Mouse (Mus musculus): ENCODE results near the gene Iqschfp. TPM values are rescaled to one million over a fixed set of nuclear protein-coding genes. Genes with fewer than 3 reads are reported as not detected.

The Iqschfp gene
- polyA plus RNA-seq, 1 experiment from 2014 or later, result not detected

DNA sequence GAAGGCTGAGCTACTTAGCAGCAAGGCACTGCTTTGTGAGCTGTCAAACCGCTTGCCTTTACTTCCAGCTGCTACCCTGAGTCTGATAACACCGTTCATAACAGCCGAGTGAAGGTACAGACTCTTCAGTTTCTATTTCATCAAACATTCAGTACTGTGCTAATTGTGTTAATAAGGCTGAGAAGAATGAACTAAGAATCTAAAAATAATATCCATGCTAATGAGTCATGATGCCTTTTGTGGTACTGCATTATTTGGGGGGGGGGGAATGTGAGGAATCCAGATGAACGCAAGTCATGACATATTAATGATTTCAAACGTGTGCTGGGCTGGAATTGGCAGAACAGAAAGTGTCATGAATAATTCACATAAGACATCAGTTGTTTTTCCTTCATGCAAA lies 513.7 kb downstream of the Iqschfp start:
- H3K4me1 ChIP-seq, result peaks cover 10% of the 10 kb centered on the region
- H3K36me3 ChIP-seq, result no peaks in the 10 kb centered on the region
- H3K9me3 ChIP-seq, result no peaks in the 10 kb centered on the region
- peaks cover 8% of the 10 kb centered on the region for H3K27me3 ChIP-seq
- WGBS, result 75% methylated on average over 5 of the region's 5 CpGs
- no peak overlapping the region for H3K4me3 ChIP-seq
- ATAC-seq (ENCODE audit: insufficient number of reproducible peaks, insufficient read depth, low FRiP score, low TSS enrichment, low read depth), result no peak
- H3K9ac ChIP-seq, result no peak overlapping the region
- H3K27ac ChIP-seq, result no peak overlapping the region
- no peak overlapping the region for H3K4me2 ChIP-seq

DNA sequence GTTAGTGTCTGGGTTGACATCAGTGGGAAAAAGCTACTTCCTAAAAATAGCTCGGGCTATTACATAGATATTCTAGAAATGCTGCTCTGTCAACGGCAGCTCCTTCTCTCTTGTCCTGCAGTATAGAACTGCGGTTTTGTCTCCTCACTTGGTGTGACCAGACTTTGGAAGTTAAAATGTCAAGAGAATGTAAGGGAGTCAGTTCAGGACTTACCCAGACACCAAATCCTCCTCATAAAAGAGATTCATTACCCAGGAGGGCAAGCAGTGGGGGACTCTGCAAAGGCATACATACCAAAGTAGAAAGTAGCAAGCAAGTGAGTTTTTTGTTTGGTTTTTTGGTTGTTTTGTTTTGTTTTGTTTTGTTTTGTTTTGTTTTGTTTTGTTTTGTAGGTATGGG lies 520.2 kb downstream of the Iqschfp start:
- Histone ChIP-seq H3K27me3 (no peaks in the 10 kb centered on the region), H3K4me3 (no peak overlapping the region), H3K9me3 (no peaks in the 10 kb centered on the region), H3K27ac (no peak overlapping the region), H3K4me2 (no peak overlapping the region), H3K36me3 (no peaks in the 10 kb centered on the region), H3K4me1 (peaks cover 10% of the 10 kb centered on the region), H3K9ac (no peak overlapping the region)
- WGBS, result 55% methylated on average over 3 of the region's 3 CpGs
- no peak for ATAC-seq (ENCODE audit: insufficient number of reproducible peaks, insufficient read depth, low FRiP score, low TSS enrichment, low read depth)

DNA sequence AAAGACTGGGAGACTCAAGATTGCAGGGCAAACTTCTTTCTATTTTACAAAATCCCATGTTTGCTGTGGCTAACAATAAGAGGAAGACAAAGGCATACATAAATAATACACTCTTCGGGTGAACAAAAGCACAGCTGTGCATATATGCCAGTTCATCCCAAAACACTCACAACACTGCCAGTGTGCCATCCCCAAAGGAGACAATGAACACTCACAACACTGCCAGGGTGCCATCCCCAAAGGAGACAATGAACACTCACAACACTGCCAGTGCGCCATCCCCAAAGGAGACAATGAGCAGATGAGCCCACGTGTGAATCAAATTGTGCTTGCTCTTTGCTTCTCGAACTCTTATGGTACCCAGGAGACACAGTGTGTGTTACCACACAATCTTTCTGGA lies 527.8 kb downstream of the Iqschfp start:
- Histone ChIP-seq H3K36me3 (no peaks in the 10 kb centered on the region), H3K9me3 (no peaks in the 10 kb centered on the region), H3K27me3 (no peaks in the 10 kb centered on the region), H3K9ac (no peak overlapping the region), H3K4me3 (no peak overlapping the region), H3K4me2 (no peak overlapping the region), H3K4me1 (no peaks in the 10 kb centered on the region), H3K27ac (no peak overlapping the region)
- ATAC-seq (ENCODE audit: insufficient number of reproducible peaks, insufficient read depth, low FRiP score, low TSS enrichment, low read depth), result no peak
- WGBS, result 80% methylated on average over 4 of the region's 4 CpGs

DNA sequence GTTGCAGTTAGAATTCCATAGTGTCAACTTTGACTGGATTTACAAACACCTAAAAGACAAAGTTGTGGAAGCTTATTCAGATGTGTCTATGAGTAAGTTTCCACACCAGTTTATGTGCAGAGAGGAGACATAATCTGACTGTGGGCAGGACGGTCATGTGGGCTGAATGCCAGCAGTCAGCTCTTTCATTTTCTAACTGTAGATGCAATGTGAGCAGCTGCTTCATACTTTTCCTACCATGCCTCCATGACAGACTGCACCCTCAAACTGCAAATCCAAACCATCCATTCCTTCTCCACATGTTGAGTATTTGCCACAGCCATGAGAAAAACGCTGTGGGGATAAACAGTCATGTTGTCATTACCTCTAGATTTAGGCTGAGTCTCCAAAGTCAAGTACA lies 528.9 kb downstream of the Iqschfp start:
- no peak overlapping the region for H3K4me3 ChIP-seq
- H3K27ac ChIP-seq, result no peak overlapping the region
- ATAC-seq (ENCODE audit: insufficient number of reproducible peaks, insufficient read depth, low FRiP score, low TSS enrichment, low read depth), result no peak
- no peak overlapping the region for H3K4me2 ChIP-seq
- no peaks in the 10 kb centered on the region for H3K27me3 ChIP-seq
- no peaks in the 10 kb centered on the region for H3K9me3 ChIP-seq
- no peaks in the 10 kb centered on the region for H3K36me3 ChIP-seq
- no peaks in the 10 kb centered on the region for H3K4me1 ChIP-seq
- 72% methylated on average over 2 of the region's 2 CpGs for WGBS
- no peak overlapping the region for H3K9ac ChIP-seq

DNA sequence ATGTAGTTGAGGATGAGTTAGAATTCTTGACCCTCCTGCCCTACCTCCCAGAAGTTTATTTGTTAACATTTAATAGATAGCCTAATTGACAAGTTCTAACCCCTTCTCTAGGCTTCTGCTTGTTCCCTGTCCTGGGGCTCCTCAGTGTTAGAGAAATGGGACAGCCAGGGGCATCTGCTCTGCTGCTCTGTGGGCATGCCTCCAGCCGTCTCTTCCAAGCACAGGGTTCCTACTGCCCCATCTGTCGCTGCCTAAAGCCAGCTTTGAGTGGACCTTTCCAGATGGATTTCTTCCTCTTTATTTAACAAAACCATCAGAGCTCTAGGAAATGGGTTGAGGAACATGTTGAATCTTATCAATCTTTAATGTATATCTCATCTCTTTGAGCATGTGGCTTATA lies 529.8 kb downstream of the Iqschfp start:
- no peak overlapping the region for H3K9ac ChIP-seq
- no peaks in the 10 kb centered on the region for H3K27me3 ChIP-seq
- 88% methylated on average over 2 of the region's 2 CpGs for WGBS
- H3K9me3 ChIP-seq, result no peaks in the 10 kb centered on the region
- H3K4me3 ChIP-seq, result no peak overlapping the region
- H3K36me3 ChIP-seq, result no peaks in the 10 kb centered on the region
- H3K27ac ChIP-seq, result no peak overlapping the region
- no peaks in the 10 kb centered on the region for H3K4me1 ChIP-seq
- H3K4me2 ChIP-seq, result no peak overlapping the region
- ATAC-seq (ENCODE audit: insufficient number of reproducible peaks, insufficient read depth, low FRiP score, low TSS enrichment, low read depth), result no peak

DNA sequence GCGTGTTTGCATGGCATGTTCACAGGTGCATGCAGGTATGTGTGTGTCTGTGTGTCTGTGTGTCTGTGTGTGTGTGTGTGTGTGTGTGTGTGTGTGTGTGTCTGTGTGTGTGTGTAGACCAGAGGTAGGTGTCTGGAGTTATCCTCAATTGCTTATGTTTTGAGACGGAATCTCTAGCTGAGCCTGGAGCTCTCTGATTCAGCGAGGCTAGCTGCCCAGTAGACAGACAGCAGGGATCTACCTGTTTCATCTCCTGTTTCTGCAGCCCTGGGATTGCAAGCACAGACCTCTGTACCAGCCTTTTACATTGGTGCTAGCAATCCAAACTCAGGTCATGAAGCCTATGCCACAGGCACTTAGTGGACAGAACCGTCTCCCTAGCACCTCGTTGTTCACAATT lies 536.0 kb downstream of the Iqschfp start:
- ATAC-seq (ENCODE audit: insufficient number of reproducible peaks, insufficient read depth, low FRiP score, low TSS enrichment, low read depth), result no peak
- Histone ChIP-seq H3K36me3 (no peaks in the 10 kb centered on the region), H3K27ac (no peak overlapping the region), H3K4me1 (no peaks in the 10 kb centered on the region), H3K4me3 (no peak overlapping the region), H3K9ac (no peak overlapping the region), H3K27me3 (no peaks in the 10 kb centered on the region), H3K4me2 (no peak overlapping the region), H3K9me3 (no peaks in the 10 kb centered on the region)
- WGBS, result 83% methylated on average over 5 of the region's 5 CpGs

DNA sequence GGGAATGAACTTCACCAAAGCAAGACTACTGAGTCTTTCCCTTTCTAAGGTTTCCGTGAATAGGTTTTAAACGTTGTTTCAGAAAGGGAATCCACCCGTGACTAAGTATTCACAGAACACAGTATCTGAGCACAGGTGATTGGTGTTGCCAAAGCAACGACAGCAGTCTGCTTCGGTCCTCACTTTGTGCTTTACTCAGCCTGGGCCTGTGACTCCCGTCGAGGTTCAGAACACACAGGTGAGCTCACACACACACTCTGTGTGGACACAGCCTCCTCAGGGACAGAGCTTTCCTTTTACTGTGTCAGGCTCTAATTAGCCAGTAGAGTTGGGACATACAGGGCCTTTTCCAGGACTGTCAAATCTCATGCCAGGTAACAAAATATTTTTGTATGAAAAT lies 542.4 kb downstream of the Iqschfp start:
- ATAC-seq (ENCODE audit: insufficient number of reproducible peaks, insufficient read depth, low FRiP score, low TSS enrichment, low read depth), result no peak
- WGBS, result 57% methylated on average over 7 of the region's 7 CpGs

DNA sequence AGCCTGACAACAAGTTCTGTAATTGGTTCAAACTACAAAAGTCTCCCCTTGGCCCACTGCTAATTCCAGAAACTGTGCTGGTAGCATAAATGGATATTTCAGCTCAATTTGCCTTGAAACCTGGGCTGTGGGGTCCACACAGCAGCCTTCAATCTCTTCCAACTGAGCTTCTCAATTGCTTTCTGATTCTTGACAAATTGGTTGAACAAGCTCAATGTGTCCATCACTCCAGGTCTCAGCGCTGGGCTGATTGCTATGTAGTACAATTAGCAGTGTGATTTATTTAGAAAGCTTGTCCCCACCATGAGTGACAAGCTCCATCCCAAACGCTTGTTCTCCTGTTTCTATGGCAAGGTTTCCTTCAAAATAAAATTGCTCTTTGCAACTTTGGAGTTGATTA lies 542.9 kb downstream of the Iqschfp start:
- Histone ChIP-seq H3K27me3 (no peaks in the 10 kb centered on the region), H3K36me3 (no peaks in the 10 kb centered on the region), H3K4me2 (no peak overlapping the region), H3K4me1 (no peaks in the 10 kb centered on the region), H3K27ac (no peak overlapping the region), H3K9me3 (no peaks in the 10 kb centered on the region), H3K4me3 (no peak overlapping the region), H3K9ac (no peak overlapping the region)
- 78% methylated on average over 2 of the region's 2 CpGs for WGBS
- no peak for ATAC-seq (ENCODE audit: insufficient number of reproducible peaks, insufficient read depth, low FRiP score, low TSS enrichment, low read depth)

More for the DNA sequence above, 542.4 kb downstream of the Iqschfp start:
- no peak overlapping the region for H3K9ac ChIP-seq
- no peaks in the 10 kb centered on the region for H3K27me3 ChIP-seq
- no peaks in the 10 kb centered on the region for H3K4me1 ChIP-seq
- H3K27ac ChIP-seq, result no peak overlapping the region
- H3K4me3 ChIP-seq, result no peak overlapping the region
- no peaks in the 10 kb centered on the region for H3K36me3 ChIP-seq
- H3K4me2 ChIP-seq, result no peak overlapping the region
- H3K9me3 ChIP-seq, result no peaks in the 10 kb centered on the region

DNA sequence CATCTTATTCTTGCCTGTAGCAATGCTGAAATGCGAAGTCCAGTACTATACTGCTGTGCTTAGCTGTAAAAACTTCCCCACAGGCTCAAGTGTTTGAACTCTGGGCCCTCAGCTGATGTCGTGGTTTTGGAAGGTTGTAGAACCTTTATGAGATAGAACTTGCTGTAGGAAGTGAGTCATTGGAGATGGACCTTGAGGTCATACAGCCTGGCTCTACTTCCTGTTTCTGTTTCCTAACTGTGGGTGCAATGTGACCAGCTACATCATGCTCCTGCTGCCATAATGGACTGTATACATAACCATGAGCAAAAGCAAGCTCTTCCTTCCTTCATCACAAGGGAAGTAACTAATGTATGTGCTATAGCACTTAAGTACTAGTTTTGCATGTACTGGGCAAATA lies 556.4 kb downstream of the Iqschfp start:
- Histone ChIP-seq H3K27ac (no peak overlapping the region), H3K4me3 (no peak overlapping the region), H3K9ac (no peak overlapping the region), H3K36me3 (no peaks in the 10 kb centered on the region), H3K4me2 (no peak overlapping the region), H3K9me3 (no peaks in the 10 kb centered on the region), H3K4me1 (peaks cover 5% of the 10 kb centered on the region; the same call in 1 of the 2 replicates), H3K27me3 (no peaks in the 10 kb centered on the region)
- 85% methylated on average over 2 of the region's 2 CpGs for WGBS
- no peak for ATAC-seq (ENCODE audit: insufficient number of reproducible peaks, insufficient read depth, low FRiP score, low TSS enrichment, low read depth)

DNA sequence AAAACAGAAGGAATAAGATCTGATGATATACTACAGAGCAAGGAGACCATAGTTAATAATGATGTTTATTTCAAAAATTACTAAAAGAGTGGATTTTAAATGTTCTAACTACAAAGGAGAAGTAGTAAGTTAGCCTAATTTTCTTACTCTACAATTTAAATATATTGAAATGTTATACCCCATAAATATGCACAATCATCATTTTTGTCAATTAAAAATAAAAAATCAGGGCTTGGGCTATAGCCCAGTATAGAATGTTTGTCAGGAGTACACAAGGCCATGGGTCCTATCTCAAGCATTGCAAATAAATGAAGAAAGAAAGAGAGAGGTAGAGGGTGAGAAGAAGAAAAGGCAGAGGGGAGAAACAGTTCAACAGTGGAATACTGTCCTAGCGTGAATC lies 559.6 kb downstream of the Iqschfp start:
- WGBS, result 97% methylated on average over 1 of the region's 1 CpGs
- H3K4me1 ChIP-seq, result peaks cover 5% of the 10 kb centered on the region; the same call in 1 of the 2 replicates
- no peak overlapping the region for H3K27ac ChIP-seq
- H3K9me3 ChIP-seq, result no peaks in the 10 kb centered on the region
- no peaks in the 10 kb centered on the region for H3K36me3 ChIP-seq
- H3K4me3 ChIP-seq, result no peak overlapping the region
- H3K9ac ChIP-seq, result no peak overlapping the region
- H3K27me3 ChIP-seq, result no peaks in the 10 kb centered on the region
- no peak overlapping the region for H3K4me2 ChIP-seq
- no peak for ATAC-seq (ENCODE audit: insufficient number of reproducible peaks, insufficient read depth, low FRiP score, low TSS enrichment, low read depth)

DNA sequence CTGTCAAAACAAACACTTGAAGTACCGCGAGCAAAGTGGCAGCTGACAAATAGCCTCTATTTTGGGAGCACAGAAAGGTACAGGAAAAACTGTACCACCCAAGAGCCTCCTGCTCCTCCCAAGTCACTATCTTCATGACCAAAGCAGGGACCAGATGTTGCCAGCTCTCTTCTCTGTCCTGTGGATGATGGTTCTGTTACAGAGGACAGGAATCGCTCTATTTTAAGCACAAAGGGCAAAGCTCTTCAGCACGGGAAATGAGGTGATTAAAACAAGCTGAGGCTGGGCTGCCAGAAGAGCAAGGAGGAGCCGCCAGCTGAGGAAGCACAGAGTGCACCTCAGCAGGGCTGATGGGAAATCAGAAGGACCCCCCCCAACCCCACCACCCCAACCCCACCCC lies 561.2 kb downstream of the Iqschfp start:
- peaks cover 5% of the 10 kb centered on the region; the same call in 1 of the 2 replicates for H3K4me1 ChIP-seq
- no peak for ATAC-seq (ENCODE audit: insufficient number of reproducible peaks, insufficient read depth, low FRiP score, low TSS enrichment, low read depth)
- H3K27me3 ChIP-seq, result no peaks in the 10 kb centered on the region
- no peaks in the 10 kb centered on the region for H3K36me3 ChIP-seq
- WGBS, result 4% methylated on average over 5 of the region's 5 CpGs
- no peak overlapping the region for H3K4me3 ChIP-seq
- H3K4me2 ChIP-seq, result peak overlapping the region; percentile 38
- no peaks in the 10 kb centered on the region for H3K9me3 ChIP-seq
- H3K9ac ChIP-seq, result no peak overlapping the region
- H3K27ac ChIP-seq, result no peak overlapping the region

DNA sequence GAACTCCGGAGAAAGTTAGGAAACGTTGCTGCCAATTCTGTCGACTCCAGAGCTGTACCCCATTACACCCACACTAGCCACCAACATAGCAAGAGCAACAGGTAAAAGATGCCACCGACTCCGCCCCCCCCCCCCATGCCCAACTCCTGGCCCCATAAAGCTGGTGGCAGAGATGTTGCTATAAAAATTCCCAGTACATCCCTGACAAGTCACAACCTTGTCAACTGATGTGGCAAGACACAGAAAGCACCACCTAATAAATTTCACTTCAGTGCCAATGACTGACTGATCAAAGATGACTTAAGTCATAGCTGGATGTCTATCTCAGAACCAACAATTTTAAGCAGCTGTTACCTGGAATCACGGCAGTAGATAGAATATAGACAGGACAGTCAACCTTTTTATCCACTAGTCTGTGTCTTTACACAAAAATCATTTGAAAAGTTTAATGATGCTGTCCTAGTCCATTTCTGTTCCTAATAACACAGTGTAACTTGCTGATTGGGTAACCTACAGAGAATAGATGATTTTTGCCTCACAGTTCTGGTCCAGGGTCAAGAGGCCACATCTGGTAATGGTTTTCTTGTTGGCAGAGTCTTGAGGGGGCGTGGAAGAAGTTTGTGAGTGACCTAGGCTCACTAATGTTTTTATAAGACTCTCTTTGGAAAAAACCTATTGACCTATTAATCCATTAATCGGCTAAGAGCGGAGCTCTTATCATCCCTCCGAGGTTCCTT lies 561.9 kb downstream of the Iqschfp start:
- H3K36me3 ChIP-seq, result no peaks in the 10 kb centered on the region
- H3K4me2 ChIP-seq, result no peak overlapping the region
- no peak overlapping the region for H3K4me3 ChIP-seq
- ATAC-seq (ENCODE audit: insufficient number of reproducible peaks, insufficient read depth, low FRiP score, low TSS enrichment, low read depth), result no peak
- no peak overlapping the region for H3K27ac ChIP-seq
- H3K9me3 ChIP-seq, result no peaks in the 10 kb centered on the region
- H3K27me3 ChIP-seq, result no peaks in the 10 kb centered on the region
- no peak overlapping the region for H3K9ac ChIP-seq
- 25% methylated on average over 10 of the region's 10 CpGs for WGBS
- H3K4me1 ChIP-seq, result peaks cover 5% of the 10 kb centered on the region; the same call in 1 of the 2 replicates

All from embryonic facial prominence, embryonic 13.5 days (tissue).